Mouse (Mus musculus): ENCODE data around the gene Dnajb3.

DNA sequence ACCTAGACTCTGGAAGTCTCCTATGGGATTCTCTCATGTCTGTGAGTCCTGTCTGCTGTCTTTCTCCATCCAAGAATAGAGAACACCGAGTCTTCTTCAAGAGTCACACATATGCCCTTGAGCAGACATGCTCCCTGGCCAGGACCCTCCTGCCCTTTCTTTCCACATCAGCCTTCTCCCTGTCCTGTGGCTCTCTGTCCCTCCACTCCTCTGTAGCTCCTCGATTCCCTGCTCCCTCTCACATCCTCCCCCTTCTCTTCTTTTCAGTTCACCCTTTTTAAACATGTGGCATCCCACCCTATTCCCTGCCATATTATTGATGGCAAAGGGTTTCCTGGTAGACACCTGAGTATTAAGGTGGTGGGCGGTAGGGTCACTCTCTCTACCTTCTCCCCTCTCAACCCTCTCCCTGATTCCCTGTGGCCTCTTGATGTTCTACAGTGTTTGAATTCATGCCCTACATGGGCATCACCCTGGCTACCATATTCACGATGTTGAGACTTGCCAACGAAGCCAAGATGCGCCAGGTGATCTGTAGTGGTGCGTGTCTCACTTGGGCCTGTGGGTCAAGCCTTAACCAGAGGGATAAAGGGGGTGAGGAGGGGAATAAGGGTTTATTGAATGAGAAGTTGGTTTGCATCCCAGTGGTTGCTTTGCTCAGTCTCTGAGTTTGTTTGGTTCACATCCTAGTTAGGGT is 26.4 kb upstream of the Dnajb3 start:
- TF ChIP-seq CTCF (IDR thresholded peaks at IDR 0.05; ENCODE audit: extremely low read depth, insufficient read depth, insufficient read length, insufficient replicate concordance), result no peak
- TF ChIP-seq POLR2A (IDR thresholded peaks at IDR 0.05; ENCODE audit: low read depth, low read length), result no peak

Data from spleen, adult 2 months (tissue).